Mouse (Mus musculus): ENCODE measurements around the gene Vwce.
A peak's percentile ranks its signal among the peaks of the same experiment; 100 is the strongest.

Gene Vwce

GRCm38 (mm10) chr19:10645616-10646015 is 11.6 kb downstream of the Vwce start:
- DNase-seq (ENCODE audit: low read depth, low spot score), result no peak

DNA sequence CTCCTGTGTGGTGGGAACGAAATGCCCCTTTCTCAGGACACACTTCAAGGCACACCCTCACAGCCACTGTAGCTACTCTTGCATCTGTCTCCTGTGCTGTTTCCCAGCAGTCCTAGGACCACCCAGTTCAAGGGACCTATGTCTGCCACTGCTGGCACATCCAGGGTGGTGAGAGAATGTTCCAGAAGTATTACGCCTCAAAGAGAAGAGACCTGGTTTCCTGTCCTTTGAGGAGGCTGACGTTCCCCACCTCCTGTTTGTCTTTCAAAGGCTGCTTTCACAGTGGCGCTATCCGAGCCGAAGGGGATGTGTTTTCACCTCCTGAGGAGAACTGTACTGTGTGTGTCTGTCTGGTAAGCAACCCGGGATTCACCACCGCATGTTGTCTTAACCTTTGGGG is 14.1 kb downstream of the Vwce start:
- no peak for DNase-seq (ENCODE audit: low read depth, low spot score)

- DNase-seq (ENCODE audit: low read depth, low spot score), result no peak
Measured at GRCm38 (mm10) chr19:10656058-10656457, 22.0 kb downstream of the Vwce start.

GRCm38 (mm10) chr19:10657742-10658141 is 23.7 kb downstream of the Vwce start:
- no peak for DNase-seq (ENCODE audit: low read depth, low spot score)

GRCm38 (mm10) chr19:10658406-10658805 is 24.4 kb downstream of the Vwce start:
- DNase-seq (ENCODE audit: low read depth, low spot score), result no peak

DNA sequence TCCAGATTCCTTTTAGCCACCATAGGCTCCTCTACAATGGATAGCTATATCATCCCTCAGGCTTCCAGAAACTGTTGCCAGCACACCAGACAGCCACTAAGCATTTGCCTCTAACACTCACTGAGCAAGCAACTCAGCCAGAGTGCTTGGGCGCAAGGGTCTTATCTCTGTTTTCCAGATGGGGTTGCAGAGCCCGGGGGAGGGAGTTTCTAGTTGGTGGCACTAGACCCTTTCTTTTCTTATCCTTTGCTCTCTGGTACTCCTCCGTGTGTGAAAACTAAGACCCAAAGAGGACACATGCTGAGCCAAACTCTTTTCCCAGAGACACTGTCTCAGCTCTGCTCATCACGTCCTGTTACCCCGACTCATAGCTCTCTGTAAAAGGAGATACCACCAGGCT is 27.4 kb downstream of the Vwce start:
- DNase-seq (ENCODE audit: low read depth, low spot score), result no peak

GRCm38 (mm10) chr19:10661919-10662318 is 27.9 kb downstream of the Vwce start:
- DNase-seq (ENCODE audit: low read depth, low spot score), result no peak

GRCm38 (mm10) chr19:10662665-10663064 is 28.7 kb downstream of the Vwce start:
- no peak for DNase-seq (ENCODE audit: low read depth, low spot score)

GRCm38 (mm10) chr19:10665093-10665492 is 31.1 kb downstream of the Vwce start:
- DNase-seq (ENCODE audit: low read depth, low spot score), result no peak

DNA sequence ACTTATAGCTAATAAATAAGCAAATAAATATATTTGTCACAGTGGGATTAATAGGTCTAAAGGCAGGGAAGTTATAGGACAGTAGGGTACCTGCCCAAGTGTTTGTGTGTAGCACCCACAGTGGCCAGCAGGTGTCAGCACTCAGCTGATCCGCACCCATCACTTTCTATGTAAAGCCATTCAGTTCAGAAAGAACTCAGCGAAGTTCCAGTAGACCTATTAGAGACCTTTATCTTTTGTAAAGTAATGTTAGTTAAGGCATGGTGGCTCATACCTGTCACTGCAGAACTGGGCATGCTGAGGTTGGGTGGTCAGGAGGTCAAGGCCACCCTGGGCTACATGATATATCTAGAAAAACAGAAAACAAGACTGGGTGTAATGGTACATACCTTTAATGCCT is 31.5 kb downstream of the Vwce start:
- peak; percentile 60 for DNase-seq (ENCODE audit: low read depth, low spot score)

- DNase-seq (ENCODE audit: low read depth, low spot score), result no peak
Measured at GRCm38 (mm10) chr19:10671319-10671718, 37.3 kb downstream of the Vwce start.

- no peak for DNase-seq (ENCODE audit: low read depth, low spot score)
Measured at GRCm38 (mm10) chr19:10671854-10672417, 37.9 kb downstream of the Vwce start.

DNA sequence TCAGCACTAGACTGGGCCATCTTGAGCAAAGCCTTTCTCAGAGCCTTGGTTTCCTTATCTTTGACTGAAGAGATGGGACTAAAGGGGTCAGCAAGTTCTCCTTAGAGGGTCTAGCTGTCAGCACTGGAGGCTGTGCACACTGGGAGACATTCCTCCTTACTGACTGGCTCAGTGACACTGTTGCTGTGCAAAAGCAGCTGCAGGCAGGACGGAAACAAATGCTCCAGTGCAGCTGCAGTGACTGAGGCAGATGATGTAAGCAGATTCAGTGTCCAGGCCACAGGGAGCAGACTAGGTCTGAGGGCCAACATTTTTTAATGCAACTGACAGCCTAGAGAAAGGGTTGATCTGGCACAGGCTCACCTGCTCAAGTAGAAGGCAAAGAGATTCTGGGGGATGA is 39.3 kb downstream of the Vwce start:
- DNase-seq (ENCODE audit: low read depth, low spot score), result no peak

- DNase-seq (ENCODE audit: low read depth, low spot score), result no peak
Measured at GRCm38 (mm10) chr19:10676656-10677055, 42.6 kb downstream of the Vwce start.

DNA sequence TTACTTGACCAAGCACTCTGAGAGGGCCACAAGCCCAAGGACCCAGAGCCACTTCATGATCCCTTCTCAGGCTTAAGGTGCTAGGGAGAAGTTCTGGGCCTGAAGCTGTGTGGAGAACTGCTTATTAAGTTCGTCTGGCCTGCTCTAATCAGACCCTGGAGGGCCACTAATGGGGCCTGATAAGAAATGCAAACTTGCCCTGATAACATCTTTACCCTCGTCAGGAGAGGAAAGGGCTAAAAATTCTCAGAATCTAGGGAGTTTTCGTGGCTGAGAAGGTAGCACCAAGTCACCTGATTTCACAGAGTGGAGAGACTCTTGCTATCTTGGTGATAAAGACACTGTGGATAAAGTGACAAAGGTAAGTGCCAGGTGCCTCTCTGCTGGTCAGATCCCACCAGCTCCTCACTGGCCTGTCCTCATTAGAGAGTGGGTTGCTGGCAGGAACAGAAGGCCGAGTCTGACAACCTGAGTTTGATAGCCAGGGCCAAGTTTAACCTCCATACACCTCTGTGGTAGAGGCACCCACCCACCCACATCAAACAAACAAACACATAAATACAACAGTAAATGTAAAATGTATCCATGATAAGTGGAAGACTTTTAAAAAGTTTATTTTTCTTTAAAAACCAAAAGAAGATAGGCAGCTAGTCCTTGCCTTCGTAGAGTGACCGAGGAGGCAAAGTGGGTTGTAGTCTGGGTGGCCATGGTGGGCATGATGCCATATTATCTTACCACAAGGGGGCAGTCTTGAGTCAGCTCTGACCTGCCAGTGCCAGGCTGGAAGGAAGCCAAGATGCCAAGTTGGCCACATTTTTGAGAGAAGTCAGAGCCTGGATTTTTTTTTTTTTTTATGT is 44.1 kb downstream of the Vwce start, which contains the start of gene Pga5:
Pga5 (minus strand) TSS at position 157 of the 857 bp plus-strand sequence.
- DNase-seq (ENCODE audit: low read depth, low spot score), result peak; percentile 75

GRCm38 (mm10) chr19:10678772-10679067 is 44.7 kb downstream of the Vwce start:
- DNase-seq (ENCODE audit: low read depth, low spot score), result no peak

DNA sequence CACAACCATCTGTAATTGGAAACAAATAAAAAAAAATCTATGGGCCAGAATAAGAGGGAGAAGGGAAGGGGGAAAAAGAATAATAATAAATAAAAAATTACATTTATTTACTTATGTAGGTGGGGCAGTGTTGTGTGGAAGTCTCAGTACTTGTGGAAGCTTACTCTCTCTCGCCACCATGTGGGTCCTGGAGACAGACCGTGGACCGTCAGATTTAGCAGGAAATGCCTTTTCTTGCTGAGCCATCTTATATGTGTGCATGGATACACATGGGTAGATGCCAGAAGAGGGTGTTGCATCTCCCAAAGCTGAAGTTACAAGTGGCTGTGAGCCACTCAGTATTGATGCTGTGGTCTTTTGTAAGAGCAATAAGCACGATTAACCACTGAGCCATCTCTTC is 47.6 kb downstream of the Vwce start:
- no peak for DNase-seq (ENCODE audit: low read depth, low spot score)

GRCm38 (mm10) chr19:10685081-10685480 is 51.1 kb downstream of the Vwce start:
- DNase-seq (ENCODE audit: low read depth, low spot score), result no peak

DNA sequence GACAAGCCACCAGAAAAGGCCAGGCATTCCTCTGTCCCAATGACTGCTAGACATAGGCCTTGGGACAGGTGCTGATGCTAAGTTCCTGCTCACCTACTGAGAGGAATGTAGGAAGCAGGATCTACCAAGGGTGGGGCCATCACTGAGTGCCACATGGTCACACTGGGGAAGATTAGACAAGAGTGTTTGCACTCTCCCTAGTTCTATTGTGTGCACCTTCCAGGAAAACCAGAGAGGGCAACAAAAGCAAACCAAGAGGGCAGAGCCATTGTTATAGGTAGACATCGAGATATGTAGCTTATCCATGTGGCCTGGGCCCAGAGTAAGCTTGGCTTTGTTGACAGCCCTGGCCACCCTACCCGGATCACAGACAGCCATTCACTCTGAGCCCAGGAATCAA is 51.7 kb downstream of the Vwce start:
- no peak for DNase-seq (ENCODE audit: low read depth, low spot score)

DNA sequence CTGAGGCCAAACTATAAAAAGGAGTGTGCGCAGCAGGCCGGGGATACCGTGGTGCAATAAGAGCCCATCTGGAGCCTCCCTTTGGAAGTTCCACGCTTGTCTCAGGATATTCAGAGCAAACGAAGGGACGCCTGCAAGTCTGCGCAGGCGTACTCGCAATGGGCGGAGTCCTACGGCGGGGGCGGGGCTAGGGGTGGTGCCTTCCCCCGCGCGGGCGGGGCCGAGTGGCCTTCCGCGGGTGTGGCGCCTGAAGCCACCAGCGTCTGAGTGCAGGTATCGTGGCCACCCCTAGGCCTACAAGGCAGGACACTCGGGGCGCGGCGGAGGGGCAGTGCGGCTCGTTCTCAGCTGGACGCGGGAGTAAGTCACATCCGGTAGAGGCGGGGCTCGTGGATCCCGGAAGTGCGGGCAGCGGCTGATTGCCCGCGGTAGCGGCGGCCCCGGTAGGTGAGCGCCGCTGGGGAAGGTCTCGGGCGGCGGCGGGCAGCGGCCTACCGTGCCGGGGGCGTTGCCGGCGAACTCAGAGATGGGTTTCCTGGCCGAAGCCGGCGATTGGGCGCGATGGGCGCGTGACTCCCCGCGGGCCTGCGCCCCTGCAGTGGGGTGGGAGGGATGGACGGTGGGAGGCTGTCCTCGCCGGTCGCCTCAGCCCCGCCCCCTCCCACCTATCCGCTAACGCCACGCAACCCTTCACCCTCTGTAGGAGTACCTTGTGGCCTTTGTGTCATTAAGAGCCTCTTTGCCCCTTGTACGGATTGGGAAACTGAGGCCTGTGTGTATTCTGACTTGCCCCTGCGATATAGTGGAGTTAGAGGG is 54.7 kb downstream of the Vwce start, which contains the start of gene Vps37c:
Vps37c (plus strand) TSS at position 199 of the 816 bp plus-strand sequence.
- DNase-seq (ENCODE audit: low read depth, low spot score), result peak; percentile 92

DNA sequence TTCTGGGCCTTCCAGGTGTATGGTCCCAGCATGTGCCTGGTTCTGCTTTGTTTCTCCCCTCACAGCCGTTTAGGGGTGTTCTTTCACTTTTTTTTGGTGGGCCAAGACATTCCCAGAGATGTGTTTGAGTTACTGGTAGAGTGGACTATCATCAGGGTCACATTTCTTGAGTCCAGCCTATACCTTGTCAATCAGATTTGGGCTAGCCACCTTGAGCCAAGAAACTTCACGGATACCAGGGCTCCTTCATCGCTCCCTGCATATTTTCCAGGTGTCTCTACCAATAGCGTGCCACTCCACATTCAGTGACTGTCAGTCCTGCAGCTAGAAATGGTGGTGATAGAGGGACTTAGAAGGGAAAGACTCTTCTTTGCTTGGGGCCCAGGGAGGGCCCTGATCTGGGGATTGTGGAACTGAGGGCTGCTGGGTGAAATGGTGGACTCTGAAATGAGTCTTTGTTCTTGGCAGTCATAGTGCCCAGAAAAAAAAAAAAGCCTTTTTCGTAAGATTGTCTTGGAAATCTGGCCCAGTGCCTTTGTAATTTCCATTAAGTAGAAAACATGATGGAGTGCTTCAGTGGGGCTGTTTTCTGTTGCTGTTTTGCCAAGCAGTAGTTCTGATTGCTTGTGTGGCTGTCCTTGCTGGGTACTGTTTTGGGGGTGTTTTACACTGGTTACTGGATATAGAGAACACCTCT is 55.6 kb downstream of the Vwce start:
- peak; percentile 2 for DNase-seq (ENCODE audit: low read depth, low spot score)

DNA sequence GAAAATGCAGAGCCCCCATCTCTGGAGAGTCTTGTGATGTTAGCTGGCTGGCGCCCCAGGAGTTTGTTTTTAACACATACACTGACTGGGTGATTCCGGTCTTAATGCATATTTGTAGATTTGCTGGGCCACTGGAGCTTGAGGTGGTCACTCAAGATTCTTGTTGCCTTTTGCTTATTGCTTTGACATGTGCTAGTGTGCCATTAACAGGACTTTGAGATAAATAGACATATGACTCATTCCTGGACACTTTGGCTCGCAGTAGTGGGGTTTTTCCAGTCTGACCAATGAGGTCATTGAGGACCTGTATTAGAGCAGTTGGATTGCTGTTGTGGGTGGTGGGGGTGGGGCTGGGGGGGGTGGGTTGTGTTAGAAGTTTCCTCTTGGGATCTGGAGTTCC is 56.3 kb downstream of the Vwce start:
- DNase-seq (ENCODE audit: low read depth, low spot score), result no peak
